Mouse (Mus musculus) lung, postnatal 0 days (tissue): ENCODE data around the gene Sec23b. TPM values are rescaled to one million over a fixed set of nuclear protein-coding genes. Genes with fewer than 3 reads are reported as not detected.

ENCODE experiments used
- ATAC-seq: fragments of 200-750 bp; cut with Nextera tagmentation; 2 replicates; pipeline ENCODE4 v1.8.0; 2017; ENCODE audit warnings: moderate library complexity
- DNase-seq: peaks from one replicate; pipeline ENCODE4 v3.0.0-alpha.2; 2016; ENCODE audit warnings: low spot score
- H3K27ac ChIP-seq: fragments of 300-500 bp; sonication (generic); 2 replicates; pipeline ENCODE4 v1.5.1; 2014; ENCODE audit warnings: antibody characterized with exemption, mild to moderate bottlenecking, low read length, mixed read lengths
- H3K27me3 ChIP-seq: fragments of 300-500 bp; sonication (generic); replicated peaks from 2 replicates; pipeline ENCODE4 v1.6.1; 2014; ENCODE audit warnings: low read length, mixed read lengths; ENCODE audit not compliant: insufficient read depth
- H3K36me3 ChIP-seq: fragments of 300-500 bp; sonication (generic); 2 replicates; pipeline ENCODE4 v1.6.1; 2014; ENCODE audit warnings: low read length, mixed read lengths; ENCODE audit not compliant: insufficient read depth
- H3K4me1 ChIP-seq: fragments of 300-500 bp; sonication (generic); 2 replicates; pipeline ENCODE4 v1.6.1; 2014; ENCODE audit warnings: antibody characterized with exemption, low read depth, low read length, mixed read lengths; ENCODE audit not compliant: insufficient read depth
- H3K4me2 ChIP-seq: fragments of 300-500 bp; sonication (generic); replicated peaks from 2 replicates; pipeline ENCODE4 v1.6.1; 2014; ENCODE audit warnings: low read depth, mild to moderate bottlenecking, low read length, moderate library complexity, mixed read lengths
- H3K4me3 ChIP-seq: fragments of 300-500 bp; sonication (generic); 2 replicates; pipeline ENCODE4 v1.5.1; 2014; ENCODE audit warnings: low read depth, low read length
- H3K9ac ChIP-seq: fragments of 300-500 bp; sonication (generic); replicated peaks from 2 replicates; pipeline ENCODE4 v1.6.1; 2014; ENCODE audit warnings: low read depth, mild to moderate bottlenecking
- H3K9me3 ChIP-seq: fragments of 300-500 bp; sonication (generic); 2 replicates; pipeline ENCODE4 v1.6.1; 2016; ENCODE audit warnings: low read length, mixed read lengths
- CTCF ChIP-seq: IDR thresholded peaks from 2 replicates; pipeline ENCODE4 v1.5.1; 2016; ENCODE audit warnings: antibody characterized with exemption, mild to moderate bottlenecking
- EP300 ChIP-seq: IDR thresholded peaks from 2 replicates; pipeline ENCODE4 v1.6.1; 2016; ENCODE audit warnings: antibody characterized with exemption, mild to moderate bottlenecking, control low read depth
- WGBS: fragments of 180-500 bp; shearing (Covaris S2); extraction: QIAGEN DNeasy Blood & Tissue Kit; methylation state at CpG from one replicate; pipeline ENCODE4 v1.1.7; 2014; 5-methylcytosine and 5-hydroxymethylcytosine counted together
- polyA plus RNA-seq: library from polyadenylated mRNA; unstranded; fragments of >200 nt; fragmentation: Nextera tagmentation; extraction: Ambion mirVana; gene quantifications from 2 replicates; pipeline ENCODE4 v1.2.1, GENCODE M21; 2015

Sec23b gene
- polyA plus RNA-seq, result 62.4 and 64.3 TPM in 2 replicates

GRCm38 (mm10) chr2:144555820-144556552 lies at the start of gene Sec23b:
TSS of gene Sec23b (plus strand) at chr2:144556229.
- TF ChIP-seq CTCF (no peak), EP300 (no peak)
- Histone ChIP-seq H3K4me2 (peak within 1 kb of the TSS; percentile 72), H3K27me3 (no peaks in the 10 kb centered on the region), H3K4me3 (peak within 1 kb of the TSS; percentile 63), H3K9me3 (no peaks in the 10 kb centered on the region), H3K36me3 (no peaks in the 10 kb centered on the region), H3K9ac (peak within 1 kb of the TSS; percentile 69), H3K27ac (peak within 1 kb of the TSS; percentile 93), H3K4me1 (peaks cover 9% of the 10 kb centered on the region; the same call in 1 of the 2 replicates)
- ATAC-seq (peak; percentile 99), DNase-seq (peak; percentile 98)
- under 1% methylated on average over 44 of the region's 44 CpGs for WGBS

GRCm38 (mm10) chr2:144514619-144515018 lies 41.4 kb upstream of the Sec23b start:
- WGBS, result 72% methylated on average over 3 of the region's 3 CpGs
- Histone ChIP-seq H3K27ac (no peak overlapping the region), H3K4me1 (no peaks in the 10 kb centered on the region), H3K4me2 (no peak overlapping the region), H3K9me3 (no peaks in the 10 kb centered on the region), H3K4me3 (no peak overlapping the region), H3K27me3 (no peaks in the 10 kb centered on the region), H3K9ac (no peak overlapping the region), H3K36me3 (no peaks in the 10 kb centered on the region)
- DNase-seq, result no peak
- no peak for ATAC-seq
- no peak for TF ChIP-seq CTCF
- no peak for TF ChIP-seq EP300

- no peaks in the 10 kb centered on the region for H3K36me3 ChIP-seq
- no peaks in the 10 kb centered on the region for H3K4me1 ChIP-seq
- DNase-seq (no peak), ATAC-seq (no peak)
- WGBS, result 70% methylated on average over 3 of the region's 3 CpGs
- no peak overlapping the region for H3K27ac ChIP-seq
- no peak overlapping the region for H3K9ac ChIP-seq
- H3K9me3 ChIP-seq, result no peaks in the 10 kb centered on the region
- TF ChIP-seq CTCF (no peak), EP300 (no peak)
- H3K4me2 ChIP-seq, result no peak overlapping the region
- H3K4me3 ChIP-seq, result no peak overlapping the region
- H3K27me3 ChIP-seq, result no peaks in the 10 kb centered on the region
Measured at GRCm38 (mm10) chr2:144519772-144520171, 36.3 kb upstream of the Sec23b start.

- H3K27ac ChIP-seq, result no peak overlapping the region
- WGBS, result 58% methylated on average over 10 of the region's 10 CpGs
- H3K9me3 ChIP-seq, result no peaks in the 10 kb centered on the region
- H3K36me3 ChIP-seq, result no peaks in the 10 kb centered on the region
- no peak overlapping the region for H3K9ac ChIP-seq
- ATAC-seq (no peak), DNase-seq (no peak)
- no peaks in the 10 kb centered on the region for H3K27me3 ChIP-seq
- no peak overlapping the region for H3K4me2 ChIP-seq
- H3K4me1 ChIP-seq, result no peaks in the 10 kb centered on the region
- no peak for TF ChIP-seq EP300
- no peak for TF ChIP-seq CTCF
- H3K4me3 ChIP-seq, result no peak overlapping the region
Measured at GRCm38 (mm10) chr2:144525856-144526255, 30.2 kb upstream of the Sec23b start.

GRCm38 (mm10) chr2:144526981-144527820 lies 28.8 kb upstream of the Sec23b start, which contains the start of the genes Dzank1 and Polr3f:
TSS of gene Dzank1 (minus strand) at chr2:144527414.
TSS of gene Polr3f (plus strand) at chr2:144527718.
- under 1% methylated on average over 56 of the region's 56 CpGs for WGBS
- TF ChIP-seq CTCF (peak; percentile 30; the same call in 1 of the 2 replicates), EP300 (peak; percentile 80)

GRCm38 (mm10) chr2:144527821-144528174 lies 28.2 kb upstream of the Sec23b start:
- WGBS, result under 1% methylated on average over 25 of the region's 25 CpGs
- Histone ChIP-seq H3K4me1 (no peaks in the 10 kb centered on the region), H3K36me3 (no peaks in the 10 kb centered on the region; the same call in 1 of the 2 replicates), H3K27me3 (no peaks in the 10 kb centered on the region), H3K9ac (peak overlapping the region; percentile 97), H3K9me3 (no peaks in the 10 kb centered on the region), H3K27ac (peak overlapping the region; percentile 92), H3K4me3 (peak overlapping the region; percentile 93), H3K4me2 (peak overlapping the region; percentile 87)
- DNase-seq, result peak; percentile 12
- ATAC-seq, result peak; percentile 25
- TF ChIP-seq EP300 (no peak), CTCF (no peak)

More at GRCm38 (mm10) chr2:144526981-144527820, 28.8 kb upstream of the Sec23b start, which contains the start of the genes Dzank1 and Polr3f:
- peak; percentile 99 for DNase-seq
- H3K4me2 ChIP-seq, result peak within 1 kb of the TSS; percentile 87
- H3K36me3 ChIP-seq, result no peaks in the 10 kb centered on the region; the same call in 1 of the 2 replicates
- peak within 1 kb of the TSS; percentile 97 for H3K9ac ChIP-seq
- no peaks in the 10 kb centered on the region for H3K27me3 ChIP-seq
- no peaks in the 10 kb centered on the region for H3K9me3 ChIP-seq
- H3K4me1 ChIP-seq, result no peaks in the 10 kb centered on the region
- H3K4me3 ChIP-seq, result peak within 1 kb of the TSS; percentile 93
- peak within 1 kb of the TSS; percentile 92 for H3K27ac ChIP-seq
- ATAC-seq, result peak; percentile 99
